Mouse (Mus musculus) liver, postnatal 0 days (tissue): Measurements from ENCODE around the gene 2510009E07Rik.

ENCODE experiments used
- CTCF ChIP-seq: sonication (generic); IDR thresholded peaks from 2 replicates; pipeline ENCODE4 v1.5.1; 2016; ENCODE audit warnings: antibody characterized with exemption, low read depth
- EP300 ChIP-seq: IDR thresholded peaks from 2 replicates; pipeline ENCODE4 v1.6.1; 2016; ENCODE audit warnings: antibody characterized with exemption, low read depth, mild to moderate bottlenecking

DNA sequence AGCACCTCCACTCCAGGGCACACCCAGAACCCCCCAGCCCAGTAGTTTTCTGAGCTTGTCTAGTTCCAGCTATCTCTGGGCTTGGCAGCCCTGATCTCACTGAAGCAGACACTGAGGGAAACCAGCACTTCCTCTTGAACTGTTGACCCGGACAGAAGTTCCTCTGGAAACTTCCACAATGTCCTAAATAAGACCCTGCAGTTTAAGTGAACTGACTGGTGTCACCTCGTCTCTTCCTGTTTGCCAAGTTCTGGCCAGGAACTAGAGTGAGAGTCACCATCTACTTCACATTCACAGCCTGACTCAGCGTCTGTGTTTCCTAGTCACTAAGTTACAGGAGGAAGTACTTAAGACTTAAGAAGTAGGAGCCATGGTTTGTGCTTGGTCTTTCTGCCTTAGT lies 52.5 kb downstream of the 2510009E07Rik start:
- no peak for TF ChIP-seq CTCF
- peak; percentile 59; the same call in 1 of the 2 replicates for TF ChIP-seq EP300
